Mouse (Mus musculus): Measurements from ENCODE around the gene Dnah17.

GRCm38 (mm10) chr11:118058367-118058766 lies 72.1 kb downstream of the Dnah17 start:
- TF ChIP-seq CTCF (IDR thresholded peaks at IDR 0.05) (no peak), POLR2A (IDR thresholded peaks at IDR 0.05; ENCODE audit: insufficient read depth, low read depth, low read length) (no peak), EP300 (IDR thresholded peaks at IDR 0.05; ENCODE audit: insufficient read depth, low read depth, low read length) (no peak)

Data from heart, adult 2 months (tissue).